Mouse (Mus musculus): ENCODE results near the gene Pde6g.

- TF ChIP-seq POLR2A (IDR thresholded peaks at IDR 0.05; ENCODE audit: borderline replicate concordance, extremely low read depth, insufficient read depth, insufficient read length, poor library complexity, severe bottlenecking) = no peak
- no peak for TF ChIP-seq CTCF (IDR thresholded peaks at IDR 0.05; ENCODE audit: borderline replicate concordance, extremely low read depth, insufficient read depth, insufficient read length)
Observed at GRCm38 (mm10) chr11:120454965-120455364, 1.7 kb upstream of the Pde6g start.
